Mouse (Mus musculus): ENCODE results near the gene Rgs3. TPM values are rescaled to one million over a fixed set of nuclear protein-coding genes. Genes with fewer than 3 reads are reported as not detected.

Rgs3 gene
- polyA plus RNA-seq, 1 experiment from 2014 or later = 42.0 TPM

DNA sequence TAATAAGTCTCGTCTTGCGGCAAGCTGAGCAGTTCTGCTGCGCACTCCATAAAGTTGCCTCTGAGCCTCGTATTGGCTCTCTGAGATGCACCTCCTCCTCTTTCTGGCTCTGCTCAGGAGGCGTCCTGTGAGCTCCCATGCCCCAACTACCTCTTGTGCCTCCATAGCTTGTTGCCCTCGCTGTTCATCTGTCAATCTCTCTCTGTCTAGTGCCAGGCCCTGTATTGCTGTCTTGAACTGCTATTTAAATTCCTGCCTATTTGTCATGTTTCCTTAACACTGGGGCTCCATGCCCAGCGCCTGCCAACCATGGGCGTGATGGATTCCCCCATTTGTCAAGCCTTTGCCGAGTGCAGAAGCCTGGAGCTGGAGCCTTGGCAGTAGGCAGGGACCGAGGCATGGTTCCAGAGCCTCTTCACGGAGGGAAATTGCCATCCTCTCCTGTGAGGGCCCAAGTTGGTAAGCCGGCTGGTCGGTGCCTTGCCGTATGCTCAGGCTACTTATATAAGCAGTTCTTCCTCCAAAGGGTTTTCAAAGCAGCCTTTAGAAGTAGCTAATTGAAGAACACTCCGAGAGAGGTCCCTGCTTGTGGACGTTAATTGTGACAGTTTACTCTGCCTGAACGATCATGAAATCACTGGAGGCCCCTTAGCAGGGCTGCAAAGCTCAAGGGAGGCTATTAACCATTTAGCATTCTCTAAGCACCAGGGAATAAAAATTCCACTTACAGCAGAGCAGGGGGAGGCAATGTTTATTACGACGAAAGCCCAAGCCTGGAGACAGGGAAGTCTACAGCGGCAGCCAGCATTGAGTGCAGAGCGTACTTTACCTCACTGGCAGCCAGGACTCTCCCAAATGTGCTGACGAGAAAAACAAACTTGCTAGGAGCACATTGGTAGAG lies 53.2 kb downstream of the Rgs3 start:
- H3K4me2 ChIP-seq (replicated peaks; ENCODE audit: low read depth, low read length) = peak overlapping the region; percentile 26
- no peaks in the 10 kb centered on the region for H3K27me3 ChIP-seq (ENCODE audit: control insufficient read depth, insufficient read depth, low read length)
- H3K9me3 ChIP-seq (ENCODE audit: control insufficient read depth, low read length) = no peaks in the 10 kb centered on the region
- 22% methylated on average over 22 of the region's 22 CpGs for WGBS
- peak overlapping the region; percentile 23; the same call in 1 of the 2 replicates for H3K9ac ChIP-seq (ENCODE audit: low read depth, low read length)
- no peaks in the 10 kb centered on the region for H3K36me3 ChIP-seq (ENCODE audit: control insufficient read depth, insufficient read depth, low read length)
- H3K27ac ChIP-seq (ENCODE audit: low read depth, low read length) = peak overlapping the region; percentile 30; the same call in 1 of the 2 replicates
- ATAC-seq (ENCODE audit: low FRiP score, low TSS enrichment) = no peak
- peaks cover 11% of the 10 kb centered on the region for H3K4me1 ChIP-seq (ENCODE audit: control insufficient read depth, insufficient read depth, low read length)
- H3K4me3 ChIP-seq (ENCODE audit: low read length) = no peak overlapping the region

DNA sequence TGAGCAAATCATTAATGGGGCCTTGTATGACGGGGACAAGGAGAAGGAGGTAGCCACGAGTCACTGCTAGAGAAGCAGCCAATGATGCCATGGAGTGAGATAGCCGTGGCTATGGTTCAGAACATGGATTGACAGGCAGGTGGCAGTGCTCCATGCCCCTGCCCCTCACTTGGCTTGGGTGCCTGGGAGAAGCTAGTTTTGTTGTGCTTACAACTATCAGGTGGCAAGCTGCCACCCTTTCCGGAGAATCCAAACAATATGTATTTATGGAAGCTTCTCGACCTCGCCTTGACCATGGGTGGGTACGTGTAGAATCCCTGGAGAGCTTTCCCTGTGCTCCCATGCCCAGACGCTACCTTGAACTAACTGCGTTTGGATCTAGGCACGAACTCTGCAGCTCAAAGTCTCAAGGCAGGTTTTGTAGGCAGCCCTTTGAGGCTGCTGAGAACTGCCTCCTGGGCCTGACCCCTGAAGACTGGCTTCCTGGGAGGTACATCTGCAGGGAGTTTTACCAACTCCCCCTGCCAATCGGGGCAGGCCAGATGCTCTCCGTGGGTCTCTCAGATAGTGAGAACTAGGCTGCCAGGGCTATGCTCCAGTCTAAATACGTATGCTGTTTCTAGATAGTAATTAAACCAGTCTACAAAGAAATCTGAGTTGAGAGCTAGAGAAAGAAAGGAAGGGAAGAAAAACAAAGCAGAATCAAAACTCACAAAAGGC lies 54.2 kb downstream of the Rgs3 start:
- 59% methylated on average over 13 of the region's 13 CpGs for WGBS
- 0 out of 2 replicates have a peak, but pooled peaks have one; percentile 45 for ATAC-seq (ENCODE audit: low FRiP score, low TSS enrichment)
- Histone ChIP-seq H3K36me3 (ENCODE audit: control insufficient read depth, insufficient read depth, low read length) (no peaks in the 10 kb centered on the region), H3K27me3 (ENCODE audit: control insufficient read depth, insufficient read depth, low read length) (no peaks in the 10 kb centered on the region), H3K4me1 (ENCODE audit: control insufficient read depth, insufficient read depth, low read length) (peaks cover 19% of the 10 kb centered on the region), H3K4me3 (ENCODE audit: low read length) (no peak overlapping the region), H3K9ac (ENCODE audit: low read depth, low read length) (no peak overlapping the region; the same call in 1 of the 2 replicates), H3K4me2 (replicated peaks; ENCODE audit: low read depth, low read length) (no peak overlapping the region), H3K9me3 (ENCODE audit: control insufficient read depth, low read length) (no peaks in the 10 kb centered on the region), H3K27ac (ENCODE audit: low read depth, low read length) (no peak overlapping the region)

DNA sequence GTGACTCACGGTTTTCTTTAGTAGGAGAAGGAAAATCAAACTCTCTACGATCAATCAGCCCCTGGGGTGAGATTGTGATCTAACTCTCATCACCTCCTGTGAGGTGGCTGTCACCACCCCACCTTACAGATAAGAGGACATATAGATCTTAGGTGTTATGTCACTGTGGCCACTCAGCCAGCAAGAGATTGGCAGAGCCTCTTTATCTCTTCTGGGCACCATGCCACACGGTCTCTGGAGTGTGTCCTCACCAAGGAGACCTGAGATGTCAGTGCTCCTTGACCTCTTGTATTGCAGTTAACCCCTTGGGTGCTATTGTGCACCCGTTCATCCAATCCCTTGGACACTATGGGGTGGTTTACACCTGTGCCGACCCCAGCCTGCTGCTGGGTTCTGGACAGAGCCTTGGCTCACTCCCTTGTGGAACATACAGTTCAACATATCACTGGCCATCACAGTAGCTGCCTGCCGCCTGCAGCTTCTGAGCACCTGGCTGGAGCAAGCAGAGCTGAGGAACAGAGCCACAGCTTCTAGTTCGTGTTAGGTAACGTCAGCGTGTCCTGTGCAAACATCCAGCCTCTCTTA lies 58.3 kb downstream of the Rgs3 start:
- peaks cover 28% of the 10 kb centered on the region for H3K4me1 ChIP-seq (ENCODE audit: control insufficient read depth, insufficient read depth, low read length)
- no peak overlapping the region for H3K27ac ChIP-seq (ENCODE audit: low read depth, low read length)
- WGBS = 70% methylated on average over 9 of the region's 9 CpGs

GRCm38 (mm10) chr4:62619232-62619964 lies 59.8 kb downstream of the Rgs3 start:
- ATAC-seq (ENCODE audit: low FRiP score, low TSS enrichment) = peak; percentile 23; the same call in 1 of the 2 replicates
- Histone ChIP-seq H3K4me3 (ENCODE audit: low read length) (peak overlapping the region; percentile 22), H3K27me3 (ENCODE audit: control insufficient read depth, insufficient read depth, low read length) (no peaks in the 10 kb centered on the region), H3K27ac (ENCODE audit: low read depth, low read length) (peak overlapping the region; percentile 19; the same call in 1 of the 2 replicates), H3K9me3 (ENCODE audit: control insufficient read depth, low read length) (no peaks in the 10 kb centered on the region), H3K36me3 (ENCODE audit: control insufficient read depth, insufficient read depth, low read length) (no peaks in the 10 kb centered on the region), H3K4me2 (replicated peaks; ENCODE audit: low read depth, low read length) (no peak overlapping the region), H3K9ac (ENCODE audit: low read depth, low read length) (peak overlapping the region; percentile 44), H3K4me1 (ENCODE audit: control insufficient read depth, insufficient read depth, low read length) (peaks cover 29% of the 10 kb centered on the region)
- 36% methylated on average over 16 of the region's 16 CpGs for WGBS

More for the DNA sequence above, 58.3 kb downstream of the Rgs3 start:
- H3K27me3 ChIP-seq (ENCODE audit: control insufficient read depth, insufficient read depth, low read length) = no peaks in the 10 kb centered on the region
- H3K36me3 ChIP-seq (ENCODE audit: control insufficient read depth, insufficient read depth, low read length) = no peaks in the 10 kb centered on the region
- no peak overlapping the region for H3K4me2 ChIP-seq (replicated peaks; ENCODE audit: low read depth, low read length)
- no peaks in the 10 kb centered on the region for H3K9me3 ChIP-seq (ENCODE audit: control insufficient read depth, low read length)
- no peak for ATAC-seq (ENCODE audit: low FRiP score, low TSS enrichment)
- no peak overlapping the region for H3K9ac ChIP-seq (ENCODE audit: low read depth, low read length)
- no peak overlapping the region for H3K4me3 ChIP-seq (ENCODE audit: low read length)

DNA sequence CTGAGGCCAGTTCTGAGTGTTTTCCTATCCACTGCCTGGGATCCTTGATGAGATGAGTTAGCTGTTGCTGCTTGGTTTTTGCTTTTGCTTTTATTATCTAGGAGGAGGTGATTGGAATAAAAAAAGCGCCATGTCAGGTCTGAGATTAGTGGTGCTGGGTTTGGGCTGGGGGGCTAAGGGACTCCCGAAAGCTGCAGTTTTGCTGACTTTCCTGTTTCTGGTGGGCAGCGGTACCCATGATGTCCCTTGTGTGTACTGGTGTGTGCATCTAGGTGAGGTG lies 60.3 kb downstream of the Rgs3 start:
- Histone ChIP-seq H3K27ac (ENCODE audit: low read depth, low read length) (peak overlapping the region; percentile 19; the same call in 1 of the 2 replicates), H3K27me3 (ENCODE audit: control insufficient read depth, insufficient read depth, low read length) (no peaks in the 10 kb centered on the region), H3K9ac (ENCODE audit: low read depth, low read length) (peak overlapping the region; percentile 44), H3K4me2 (replicated peaks; ENCODE audit: low read depth, low read length) (no peak overlapping the region), H3K4me1 (ENCODE audit: control insufficient read depth, insufficient read depth, low read length) (peaks cover 33% of the 10 kb centered on the region), H3K36me3 (ENCODE audit: control insufficient read depth, insufficient read depth, low read length) (no peaks in the 10 kb centered on the region), H3K9me3 (ENCODE audit: control insufficient read depth, low read length) (no peaks in the 10 kb centered on the region), H3K4me3 (ENCODE audit: low read length) (peak overlapping the region; percentile 22)
- no peak for ATAC-seq (ENCODE audit: low FRiP score, low TSS enrichment)
- 84% methylated on average over 3 of the region's 3 CpGs for WGBS

DNA sequence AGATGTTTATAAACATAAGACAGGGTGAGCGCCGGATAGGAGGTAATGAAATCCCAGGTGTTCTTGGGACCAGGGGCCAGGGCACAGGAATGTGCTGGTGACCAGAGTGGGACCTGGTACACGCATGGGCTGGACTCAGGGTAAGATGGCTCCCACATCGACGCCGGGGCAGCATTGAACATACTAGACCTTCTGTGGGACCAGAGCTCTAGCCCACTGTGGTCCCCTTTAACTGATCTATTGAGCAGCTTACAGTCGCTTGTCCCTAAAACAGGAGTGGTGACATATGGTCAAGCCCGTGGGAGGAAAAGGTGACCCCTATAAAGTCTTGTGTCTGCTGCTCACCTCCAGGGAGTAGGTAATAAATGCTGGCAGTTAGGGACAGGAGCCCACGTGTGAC lies 61.5 kb downstream of the Rgs3 start:
- Histone ChIP-seq H3K36me3 (ENCODE audit: control insufficient read depth, insufficient read depth, low read length) (no peaks in the 10 kb centered on the region), H3K27ac (ENCODE audit: low read depth, low read length) (0 out of 2 replicates have a peak overlapping the region, but pooled peaks have one; percentile 1), H3K9ac (ENCODE audit: low read depth, low read length) (no peak overlapping the region), H3K9me3 (ENCODE audit: control insufficient read depth, low read length) (no peaks in the 10 kb centered on the region), H3K4me2 (replicated peaks; ENCODE audit: low read depth, low read length) (no peak overlapping the region; the same call in 1 of the 2 replicates), H3K4me3 (ENCODE audit: low read length) (peak overlapping the region; percentile 9; the same call in 1 of the 2 replicates), H3K4me1 (ENCODE audit: control insufficient read depth, insufficient read depth, low read length) (peaks cover 42% of the 10 kb centered on the region), H3K27me3 (ENCODE audit: control insufficient read depth, insufficient read depth, low read length) (no peaks in the 10 kb centered on the region)
- no peak for ATAC-seq (ENCODE audit: low FRiP score, low TSS enrichment)
- 69% methylated on average over 9 of the region's 9 CpGs for WGBS

DNA sequence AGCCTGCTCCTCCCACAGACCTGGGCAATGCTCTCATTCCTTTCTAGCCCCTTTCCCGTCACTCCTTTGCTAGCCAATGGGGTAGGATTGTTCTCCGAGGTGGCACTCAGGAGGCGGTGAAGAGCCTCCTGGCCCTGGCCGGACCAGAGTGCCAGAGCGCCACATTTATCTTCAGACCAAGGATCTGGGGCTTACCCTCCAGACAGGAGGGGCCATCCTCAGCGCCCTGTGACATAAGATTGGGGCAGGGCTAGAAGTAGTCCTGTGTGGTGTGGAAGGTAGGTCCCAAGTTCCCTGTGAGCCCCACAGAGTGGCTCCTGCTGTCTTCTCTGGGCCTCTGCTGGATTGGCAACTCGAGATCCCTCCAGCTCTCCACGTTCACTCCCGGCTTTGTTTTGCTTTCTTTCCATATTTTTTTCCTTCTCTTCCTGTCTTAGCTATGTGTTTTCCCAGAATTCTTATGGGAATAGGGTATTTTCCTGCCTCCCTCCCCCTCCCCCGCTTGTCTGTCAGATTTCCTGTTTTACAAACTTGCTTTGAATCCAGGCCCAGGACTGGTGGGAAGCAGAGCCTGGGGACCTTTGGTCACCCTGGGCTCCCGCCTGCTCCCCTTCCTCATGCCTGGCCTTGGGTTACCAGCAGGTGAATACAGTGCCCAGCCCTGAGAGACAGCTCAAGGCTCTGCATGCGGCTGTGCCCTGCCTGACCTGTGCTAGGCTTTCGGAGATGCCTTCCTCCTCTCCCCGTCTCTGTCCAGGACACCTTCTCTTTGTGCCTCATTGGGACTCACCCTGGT lies 62.4 kb downstream of the Rgs3 start:
- no peaks in the 10 kb centered on the region for H3K27me3 ChIP-seq (ENCODE audit: control insufficient read depth, insufficient read depth, low read length)
- peak overlapping the region; percentile 77 for H3K27ac ChIP-seq (ENCODE audit: low read depth, low read length)
- H3K4me2 ChIP-seq (replicated peaks; ENCODE audit: low read depth, low read length) = peak overlapping the region; percentile 27
- 57% methylated on average over 14 of the region's 14 CpGs for WGBS
- 0 out of 2 replicates have a peak, but pooled peaks have one; percentile 37 for ATAC-seq (ENCODE audit: low FRiP score, low TSS enrichment)
- no peak overlapping the region for H3K4me3 ChIP-seq (ENCODE audit: low read length)
- no peaks in the 10 kb centered on the region for H3K36me3 ChIP-seq (ENCODE audit: control insufficient read depth, insufficient read depth, low read length)
- H3K4me1 ChIP-seq (ENCODE audit: control insufficient read depth, insufficient read depth, low read length) = peaks cover 51% of the 10 kb centered on the region
- no peaks in the 10 kb centered on the region for H3K9me3 ChIP-seq (ENCODE audit: control insufficient read depth, low read length)
- 0 out of 2 replicates have a peak overlapping the region, but pooled peaks have one; percentile 18 for H3K9ac ChIP-seq (ENCODE audit: low read depth, low read length)

Measured in kidney, embryonic 14.5 days (tissue).